Mouse (Mus musculus) embryonic facial prominence, embryonic 14.5 days (tissue): ENCODE data around the gene Selenon. TPM values are rescaled to one million over a fixed set of nuclear protein-coding genes. Genes with fewer than 3 reads are reported as not detected.

Experiments
- ATAC-seq: fragments of 200-750 bp; cut with Nextera tagmentation; 2 replicates; pipeline ENCODE4 v1.8.0; 2017; ENCODE audit warnings: low read depth, moderate number of reproducible peaks, moderate TSS enrichment
- DNase-seq: peaks from one replicate; pipeline ENCODE4 v3.0.0-alpha.2; 2015; ENCODE audit warnings: low spot score
- H3K27ac ChIP-seq: fragments of 300-500 bp; sonication (generic); replicated peaks from 2 replicates; pipeline ENCODE4 v1.5.1; 2014; ENCODE audit warnings: low read depth, mild to moderate bottlenecking, low read length, moderate library complexity
- H3K27me3 ChIP-seq: fragments of 300-500 bp; sonication (generic); replicated peaks from 2 replicates; pipeline ENCODE4 v1.6.1; 2014; ENCODE audit warnings: low read length; ENCODE audit not compliant: control insufficient read depth, insufficient read depth
- H3K36me3 ChIP-seq: fragments of 300-500 bp; sonication (generic); 2 replicates; pipeline ENCODE4 v1.6.1; 2014; ENCODE audit warnings: low read length, mixed read lengths; ENCODE audit not compliant: control insufficient read depth, insufficient read depth
- H3K4me1 ChIP-seq: fragments of 300-500 bp; sonication (generic); 2 replicates; pipeline ENCODE4 v1.6.1; 2014; ENCODE audit warnings: antibody characterized with exemption, low read length; ENCODE audit not compliant: control insufficient read depth, insufficient read depth
- H3K4me2 ChIP-seq: fragments of 300-500 bp; sonication (generic); 2 replicates; pipeline ENCODE4 v1.6.1; 2014; ENCODE audit warnings: low read depth, mild to moderate bottlenecking, low read length, moderate library complexity, mixed read lengths
- H3K4me3 ChIP-seq: fragments of 300-500 bp; sonication (generic); 2 replicates; pipeline ENCODE4 v1.5.1; 2014; ENCODE audit warnings: low read depth, mild to moderate bottlenecking, low read length
- H3K9ac ChIP-seq: fragments of 300-500 bp; sonication (generic); 2 replicates; pipeline ENCODE4 v1.6.1; 2014; ENCODE audit warnings: low read depth, mild to moderate bottlenecking, low read length, moderate library complexity, mixed read lengths
- H3K9me3 ChIP-seq: fragments of 300-500 bp; sonication (generic); 2 replicates; pipeline ENCODE4 v1.6.1; 2016; ENCODE audit warnings: low read length; ENCODE audit not compliant: control insufficient read depth
- WGBS: fragments of 180-500 bp; shearing (Covaris S2); extraction: QIAGEN DNeasy Blood & Tissue Kit; methylation state at CpG from one replicate; pipeline ENCODE4 v1.1.7; 2014; 5-methylcytosine and 5-hydroxymethylcytosine counted together
- polyA plus RNA-seq: library from polyadenylated mRNA; unstranded; fragments of >200 nt; fragmentation: Nextera tagmentation; extraction: Ambion mirVana; gene quantifications from 2 replicates; pipeline ENCODE4 v1.2.1, GENCODE M21; 2014

Gene Selenon
- polyA plus RNA-seq, 1 experiment from 2014 or later = 24.7 TPM

DNA sequence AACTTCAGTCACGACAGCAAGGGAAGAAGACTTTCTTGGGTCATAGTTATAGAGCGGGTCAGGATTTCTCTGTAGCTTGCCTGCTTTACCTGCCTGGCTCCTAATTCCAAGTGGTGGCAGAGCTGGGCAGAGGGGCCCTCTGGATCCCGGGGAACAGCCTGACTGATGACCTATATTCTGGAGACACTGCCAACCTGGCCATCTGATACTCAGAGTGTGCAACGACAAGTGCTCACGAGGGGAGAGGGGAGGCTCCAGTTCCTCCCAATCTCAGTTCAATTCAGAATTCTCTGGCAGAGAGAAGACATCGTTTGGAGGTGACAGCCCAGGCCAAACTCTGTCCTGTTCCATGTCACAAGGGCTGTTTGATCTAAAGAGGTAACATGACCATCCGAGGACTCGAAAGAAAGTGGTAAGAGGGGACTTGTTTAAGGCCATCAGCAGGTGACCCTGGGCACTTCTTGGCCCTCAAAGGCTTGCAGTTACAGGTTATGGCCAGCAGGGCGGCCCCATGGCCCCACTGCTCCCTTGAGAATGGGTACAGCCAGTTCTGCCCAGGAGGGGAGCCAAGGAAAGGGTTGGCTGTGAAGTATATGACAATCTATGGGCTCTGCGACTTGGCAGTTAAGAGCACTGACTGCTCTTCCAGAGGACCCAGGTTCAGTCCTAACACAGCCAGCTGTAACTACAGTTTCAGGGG, 38.4 kb upstream of the Selenon start:
- 80% methylated on average over 10 of the region's 10 CpGs for WGBS
- Histone ChIP-seq H3K27me3 (no peaks in the 10 kb centered on the region), H3K27ac (no peak overlapping the region), H3K4me1 (no peaks in the 10 kb centered on the region; the same call in 1 of the 2 replicates), H3K36me3 (no peaks in the 10 kb centered on the region), H3K4me3 (no peak overlapping the region), H3K9me3 (no peaks in the 10 kb centered on the region), H3K4me2 (no peak overlapping the region), H3K9ac (no peak overlapping the region)
- DNase-seq = no peak
- ATAC-seq = no peak

GRCm38 (mm10) chr4:134589786-134590185, 37.8 kb upstream of the Selenon start:
- Histone ChIP-seq H3K4me2 (no peak overlapping the region), H3K4me3 (no peak overlapping the region), H3K36me3 (no peaks in the 10 kb centered on the region), H3K4me1 (no peaks in the 10 kb centered on the region; the same call in 1 of the 2 replicates), H3K27ac (no peak overlapping the region), H3K9ac (no peak overlapping the region), H3K9me3 (no peaks in the 10 kb centered on the region), H3K27me3 (no peaks in the 10 kb centered on the region)
- ATAC-seq (no peak), DNase-seq (no peak)
- 72% methylated on average over 8 of the region's 9 CpGs for WGBS

DNA sequence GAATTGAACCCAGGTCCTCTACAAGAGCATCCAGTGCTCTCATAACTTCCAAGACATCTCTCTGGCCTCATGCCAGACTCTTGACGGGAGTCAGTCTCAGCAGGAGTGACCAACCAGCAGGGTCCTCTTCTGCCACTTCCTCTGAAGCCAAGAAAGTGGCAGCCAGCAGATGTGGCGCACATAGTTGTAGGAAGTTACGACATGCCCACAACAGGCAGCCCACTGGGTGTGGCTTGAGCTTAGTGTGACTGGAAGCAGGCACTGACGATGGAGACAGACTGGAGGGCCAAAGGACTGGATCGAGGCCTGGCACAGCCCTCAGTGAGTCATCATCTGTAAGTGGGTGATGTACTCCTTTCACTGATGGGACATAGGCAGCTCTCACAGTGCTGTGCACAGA, 37.0 kb upstream of the Selenon start:
- no peak for DNase-seq
- H3K27ac ChIP-seq = no peak overlapping the region

GRCm38 (mm10) chr4:134588287-134588686, 36.3 kb upstream of the Selenon start:
- ATAC-seq (no peak), DNase-seq (no peak)
- Histone ChIP-seq H3K27me3 (no peaks in the 10 kb centered on the region), H3K9ac (no peak overlapping the region), H3K4me2 (no peak overlapping the region), H3K4me3 (no peak overlapping the region), H3K9me3 (no peaks in the 10 kb centered on the region), H3K4me1 (no peaks in the 10 kb centered on the region; the same call in 1 of the 2 replicates), H3K36me3 (no peaks in the 10 kb centered on the region), H3K27ac (no peak overlapping the region)
- WGBS = 85% methylated on average over 9 of the region's 9 CpGs

More for the DNA sequence above, 37.0 kb upstream of the Selenon start:
- no peaks in the 10 kb centered on the region for H3K9me3 ChIP-seq
- H3K4me3 ChIP-seq = no peak overlapping the region
- H3K9ac ChIP-seq = no peak overlapping the region
- H3K4me2 ChIP-seq = no peak overlapping the region
- no peaks in the 10 kb centered on the region for H3K27me3 ChIP-seq
- no peaks in the 10 kb centered on the region; the same call in 1 of the 2 replicates for H3K4me1 ChIP-seq
- no peak for ATAC-seq
- 80% methylated on average over 5 of the region's 5 CpGs for WGBS
- H3K36me3 ChIP-seq = no peaks in the 10 kb centered on the region

DNA sequence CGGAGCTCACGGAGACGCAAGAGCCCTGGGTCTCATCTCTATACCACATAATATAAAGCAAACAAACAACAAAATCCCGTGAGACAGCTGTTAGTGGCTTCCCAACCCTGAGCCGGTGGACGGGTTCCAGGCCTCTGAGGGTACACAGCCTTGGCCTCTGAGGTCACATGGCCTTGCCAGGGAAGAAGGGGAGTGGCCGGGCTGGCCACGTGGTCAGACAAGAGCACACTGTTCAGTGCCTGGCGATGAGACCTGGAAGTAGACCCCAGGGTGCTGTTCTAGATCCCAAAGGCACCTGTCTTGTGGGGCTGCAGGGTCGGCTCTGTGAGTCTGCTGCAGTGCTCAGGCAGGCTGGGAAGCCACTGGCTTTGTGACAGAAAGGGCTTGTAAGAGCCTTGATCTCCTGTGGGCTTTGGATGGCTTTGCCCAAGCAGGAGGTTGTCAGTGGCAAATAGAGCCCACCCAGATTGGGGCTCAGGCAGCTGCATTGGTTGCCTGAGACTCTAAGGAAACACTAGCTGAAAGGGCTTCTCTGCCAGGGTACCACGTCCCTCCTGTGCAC, 35.8 kb upstream of the Selenon start:
- 53% methylated on average over 11 of the region's 11 CpGs for WGBS
- ATAC-seq (0 out of 2 replicates have a peak, but pooled peaks have one; percentile 5), DNase-seq (peak; percentile 39)
- H3K9ac ChIP-seq = no peak overlapping the region
- no peaks in the 10 kb centered on the region for H3K9me3 ChIP-seq
- no peak overlapping the region for H3K27ac ChIP-seq
- H3K4me3 ChIP-seq = no peak overlapping the region
- H3K4me1 ChIP-seq = no peaks in the 10 kb centered on the region; the same call in 1 of the 2 replicates
- H3K36me3 ChIP-seq = no peaks in the 10 kb centered on the region
- H3K4me2 ChIP-seq = no peak overlapping the region
- no peaks in the 10 kb centered on the region for H3K27me3 ChIP-seq

DNA sequence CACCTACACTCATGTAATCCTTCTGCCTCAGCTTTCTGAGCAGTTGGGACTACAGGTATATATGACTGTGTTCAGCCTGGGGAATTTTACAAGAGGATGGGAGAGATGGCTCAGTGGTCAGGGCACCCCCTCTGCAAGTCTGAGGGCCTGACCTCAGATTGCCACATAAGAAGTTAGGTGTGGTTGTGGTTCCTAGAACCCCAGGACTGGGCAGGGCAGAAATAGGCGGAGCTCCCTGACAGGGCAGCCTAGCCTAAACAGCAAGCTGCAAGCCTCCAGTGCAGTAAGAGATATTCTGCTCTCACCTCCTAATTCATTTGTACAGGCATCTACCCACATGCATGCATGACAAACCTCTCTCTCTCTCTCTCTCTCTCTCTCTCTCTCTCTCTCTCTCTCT, 34.7 kb upstream of the Selenon start:
- DNase-seq (no peak), ATAC-seq (no peak)
- H3K4me3 ChIP-seq = no peak overlapping the region
- H3K4me1 ChIP-seq = peaks cover 2% of the 10 kb centered on the region; the same call in 1 of the 2 replicates
- no peaks in the 10 kb centered on the region for H3K36me3 ChIP-seq
- H3K4me2 ChIP-seq = no peak overlapping the region
- H3K9me3 ChIP-seq = no peaks in the 10 kb centered on the region
- H3K9ac ChIP-seq = no peak overlapping the region
- H3K27me3 ChIP-seq = no peaks in the 10 kb centered on the region
- H3K27ac ChIP-seq = no peak overlapping the region
- 83% methylated on average over 1 of the region's 1 CpGs for WGBS

GRCm38 (mm10) chr4:134586126-134586525, 34.2 kb upstream of the Selenon start:
- DNase-seq = no peak
- Histone ChIP-seq H3K9me3 (no peaks in the 10 kb centered on the region), H3K9ac (no peak overlapping the region), H3K27ac (no peak overlapping the region), H3K4me2 (no peak overlapping the region), H3K27me3 (no peaks in the 10 kb centered on the region), H3K4me3 (no peak overlapping the region), H3K36me3 (no peaks in the 10 kb centered on the region), H3K4me1 (peaks cover 2% of the 10 kb centered on the region; the same call in 1 of the 2 replicates)
- WGBS = 76% methylated on average over 7 of the region's 7 CpGs
- no peak for ATAC-seq

DNA sequence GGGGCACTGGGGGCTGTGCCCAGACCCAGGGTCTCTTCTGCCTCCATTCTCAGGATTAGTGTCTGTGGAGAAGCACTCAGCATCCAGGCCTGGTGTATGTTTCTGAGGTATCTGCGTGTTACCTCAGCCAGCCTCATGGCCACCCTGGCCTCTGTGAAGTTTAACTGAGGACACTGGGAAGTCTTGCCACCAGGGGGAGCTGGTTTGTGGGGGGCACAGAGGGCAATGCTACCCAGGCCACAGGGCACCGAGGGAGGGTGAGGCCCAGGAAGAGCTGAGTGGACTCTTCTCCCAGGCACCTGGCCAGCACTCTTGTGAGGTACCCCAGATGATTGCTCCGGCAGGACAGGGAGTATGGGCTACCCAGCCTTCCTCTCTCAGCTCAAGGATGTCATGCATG, 31.5 kb upstream of the Selenon start:
- no peak overlapping the region for H3K27ac ChIP-seq
- DNase-seq (no peak), ATAC-seq (no peak)
- 61% methylated on average over 3 of the region's 3 CpGs for WGBS
- H3K4me3 ChIP-seq = no peak overlapping the region
- no peak overlapping the region for H3K9ac ChIP-seq
- no peaks in the 10 kb centered on the region for H3K27me3 ChIP-seq
- no peaks in the 10 kb centered on the region for H3K9me3 ChIP-seq
- no peak overlapping the region for H3K4me2 ChIP-seq
- H3K4me1 ChIP-seq = peaks cover 18% of the 10 kb centered on the region
- no peaks in the 10 kb centered on the region for H3K36me3 ChIP-seq

GRCm38 (mm10) chr4:134581365-134581764, 29.4 kb upstream of the Selenon start:
- H3K36me3 ChIP-seq = no peaks in the 10 kb centered on the region
- WGBS = 55% methylated on average over 8 of the region's 8 CpGs
- H3K4me3 ChIP-seq = no peak overlapping the region
- H3K4me1 ChIP-seq = peaks cover 20% of the 10 kb centered on the region
- H3K4me2 ChIP-seq = no peak overlapping the region
- H3K9ac ChIP-seq = no peak overlapping the region
- H3K27ac ChIP-seq = no peak overlapping the region
- peak; percentile 53 for DNase-seq
- H3K27me3 ChIP-seq = no peaks in the 10 kb centered on the region
- ATAC-seq = peak; percentile 38; the same call in 1 of the 2 replicates
- no peaks in the 10 kb centered on the region for H3K9me3 ChIP-seq
